Mouse (Mus musculus) CH12.LX (cell line): ENCODE measurements around the gene Txndc2. TPM values are rescaled to one million over a fixed set of nuclear protein-coding genes. Genes with fewer than 3 reads are reported as not detected.

Source experiments
- DNase-seq: peaks from one replicate; pipeline ENCODE4 v3.0.0-alpha.2; 2013; ENCODE audit errors: extremely low read depth
- H3K27ac ChIP-seq: 2 replicates; pipeline ENCODE4 v1.5.1; 2012; ENCODE audit warnings: low read depth, mild to moderate bottlenecking, control low read depth, moderate library complexity; ENCODE audit not compliant: insufficient read depth
- H3K27me3 ChIP-seq: replicated peaks from 2 replicates; pipeline ENCODE3; 2012; ENCODE audit warnings: inconsistent platforms
- H3K36me3 ChIP-seq, 2 experiments: replicated peaks in 1 of 2; 2 replicates each; pipeline versions ENCODE3 to v1.6.1; 2012; ENCODE audit warnings: inconsistent platforms in 1 of 2, low read length in 1 of 2, mild to moderate bottlenecking in 1 of 2, mixed read lengths in 1 of 2, moderate library complexity in 1 of 2; ENCODE audit not compliant: control insufficient read depth in 1 of 2, insufficient read depth in 1 of 2
- H3K4me1 ChIP-seq, 2 experiments: 2 replicates each; pipeline ENCODE4 v1.6.1; 2012; ENCODE audit warnings: inconsistent platforms in 1 of 2, moderate library complexity in 1 of 2; ENCODE audit not compliant: insufficient read depth in 2 of 2, control insufficient read depth in 1 of 2
- H3K4me2 ChIP-seq: 2 replicates; pipeline ENCODE4 v1.6.1; 2012; ENCODE audit warnings: low read depth, mild to moderate bottlenecking, control low read depth; ENCODE audit not compliant: poor library complexity, insufficient read depth, severe bottlenecking
- H3K4me3 ChIP-seq, 3 experiments: fragments of 150-350 bp in 1 of 3; sonication (generic) in 1 of 3; replicated peaks in 1 of 3; 2 replicates each; pipeline versions ENCODE3 to v1.5.1; 2011 to 2012; ENCODE audit warnings: low read depth in 2 of 3, low read length in 2 of 3, mild to moderate bottlenecking in 2 of 3, moderate library complexity in 2 of 3, control low read depth in 1 of 3, improper control_type of control experiment in 1 of 3, inconsistent platforms in 1 of 3, mixed read lengths in 1 of 3; ENCODE audit not compliant: poor library complexity in 1 of 3
- H3K79me2 ChIP-seq: replicated peaks from 2 replicates; pipeline ENCODE4 v1.6.1; 2012; ENCODE audit warnings: mild to moderate bottlenecking, moderate library complexity; ENCODE audit not compliant: control insufficient read depth, poor library complexity, insufficient read depth, severe bottlenecking; ENCODE audit errors: extremely low read depth
- H3K9ac ChIP-seq: 2 replicates; pipeline ENCODE4 v1.6.1; 2012; ENCODE audit warnings: low read depth, mild to moderate bottlenecking, control low read depth, moderate library complexity; ENCODE audit not compliant: insufficient read depth
- H3K9me3 ChIP-seq: replicated peaks from 2 replicates; pipeline ENCODE3; 2012; ENCODE audit warnings: low read length, inconsistent platforms, mixed read lengths
- BHLHE40 ChIP-seq: IDR thresholded peaks from 2 replicates; pipeline ENCODE4 v1.6.1; 2011; ENCODE audit warnings: mild to moderate bottlenecking, low read depth, low read length, improper control_type of control experiment
- CHD1 ChIP-seq: IDR thresholded peaks from 2 replicates; pipeline ENCODE4 v1.6.1; 2012; ENCODE audit warnings: low read depth, low read length, improper control_type of control experiment, inconsistent platforms
- CTCF ChIP-seq, 2 experiments: IDR thresholded peaks in 1 of 2; conservative IDR thresholded peaks in 1 of 2; 2 replicates each; pipeline ENCODE4 v1.5.1; 2011 to 2012; ENCODE audit warnings: low read depth in 2 of 2, low read length in 2 of 2, improper control_type of control experiment in 1 of 2, inconsistent platforms in 1 of 2, mild to moderate bottlenecking in 1 of 2, moderate library complexity in 1 of 2
- E2F4 ChIP-seq: IDR thresholded peaks from 2 replicates; pipeline ENCODE4 v1.6.1; 2011; ENCODE audit warnings: low read depth, low read length, improper control_type of control experiment; ENCODE audit not compliant: insufficient replicate concordance
- EP300 ChIP-seq: IDR thresholded peaks from 2 replicates; pipeline ENCODE4 v1.6.1; 2011; ENCODE audit warnings: low read length, improper control_type of control experiment
- ETS1 ChIP-seq: conservative IDR thresholded peaks from 2 replicates; pipeline ENCODE4 v1.6.1; 2012; ENCODE audit warnings: low read depth, mild to moderate bottlenecking, inconsistent platforms, low read length, improper control_type of control experiment, moderate library complexity
- GABPA ChIP-seq: IDR thresholded peaks from 2 replicates; pipeline ENCODE4 v1.6.1; 2012; ENCODE audit warnings: low read depth, low read length, improper control_type of control experiment, inconsistent platforms; ENCODE audit not compliant: insufficient replicate concordance
- HCFC1 ChIP-seq: IDR thresholded peaks from 2 replicates; pipeline ENCODE4 v1.6.1; 2012; ENCODE audit warnings: low read depth, mild to moderate bottlenecking, inconsistent platforms, low read length, improper control_type of control experiment
- IRF4 ChIP-seq: IDR thresholded peaks from 2 replicates; pipeline ENCODE4 v1.6.1; 2014; ENCODE audit warnings: low read depth, mild to moderate bottlenecking, inconsistent platforms, low read length, improper control_type of control experiment
- JUN ChIP-seq: IDR thresholded peaks from 2 replicates; pipeline ENCODE4 v1.6.1; 2011; ENCODE audit warnings: low read depth, mild to moderate bottlenecking, low read length, improper control_type of control experiment, moderate library complexity; ENCODE audit not compliant: insufficient read depth
- JUND ChIP-seq: conservative IDR thresholded peaks from 2 replicates; pipeline ENCODE4 v1.6.1; 2011; ENCODE audit warnings: low read depth, low read length, improper control_type of control experiment
- KAT2A ChIP-seq: IDR thresholded peaks from 2 replicates; pipeline ENCODE4 v1.6.1; 2012; ENCODE audit warnings: low read length, improper control_type of control experiment, inconsistent platforms; ENCODE audit not compliant: insufficient replicate concordance
- MAFK ChIP-seq: IDR thresholded peaks from 2 replicates; pipeline ENCODE4 v1.6.1; 2011; ENCODE audit warnings: low read length, improper control_type of control experiment; ENCODE audit not compliant: insufficient replicate concordance
- MAZ ChIP-seq: IDR thresholded peaks from 2 replicates; pipeline ENCODE4 v1.6.1; 2012; ENCODE audit warnings: low read depth, mild to moderate bottlenecking, inconsistent platforms, low read length, improper control_type of control experiment, moderate library complexity
- MEF2A ChIP-seq: IDR thresholded peaks from 2 replicates; pipeline ENCODE4 v1.6.1; 2014; ENCODE audit warnings: low read depth, mild to moderate bottlenecking, inconsistent platforms, low read length, improper control_type of control experiment, borderline replicate concordance
- MYC ChIP-seq: IDR thresholded peaks from 2 replicates; pipeline ENCODE4 v1.6.1; 2011; ENCODE audit warnings: low read depth, mild to moderate bottlenecking, improper control_type of control experiment, low read length
- NELFE ChIP-seq: IDR thresholded peaks from 2 replicates; pipeline ENCODE4 v1.6.1; 2011; ENCODE audit warnings: low read depth, low read length, improper control_type of control experiment
- NRF1 ChIP-seq: IDR thresholded peaks from 2 replicates; pipeline ENCODE4 v1.6.1; 2014; ENCODE audit warnings: low read depth, mild to moderate bottlenecking, inconsistent platforms, low read length, improper control_type of control experiment, moderate library complexity
- RAD21 ChIP-seq: IDR thresholded peaks from 2 replicates; pipeline ENCODE4 v1.6.1; 2011; ENCODE audit warnings: low read depth, mild to moderate bottlenecking, low read length, improper control_type of control experiment, moderate library complexity
- RCOR1 ChIP-seq: conservative IDR thresholded peaks from 2 replicates; pipeline ENCODE4 v1.6.1; 2012; ENCODE audit warnings: low read depth, mild to moderate bottlenecking, inconsistent platforms, low read length, improper control_type of control experiment
- SIN3A ChIP-seq: IDR thresholded peaks from 2 replicates; pipeline ENCODE4 v1.6.1; 2012; ENCODE audit warnings: low read length, improper control_type of control experiment, inconsistent platforms
- SMC3 ChIP-seq: IDR thresholded peaks from 2 replicates; pipeline ENCODE4 v1.6.1; 2011; ENCODE audit warnings: low read depth, low read length, improper control_type of control experiment
- TBP ChIP-seq: conservative IDR thresholded peaks from 2 replicates; pipeline ENCODE4 v1.6.1; 2011; ENCODE audit warnings: low read depth, low read length, improper control_type of control experiment
- USF1 ChIP-seq: IDR thresholded peaks from 2 replicates; pipeline ENCODE4 v1.6.1; 2014; ENCODE audit warnings: low read depth, mild to moderate bottlenecking, inconsistent platforms, low read length, improper control_type of control experiment
- USF2 ChIP-seq: conservative IDR thresholded peaks from 2 replicates; pipeline ENCODE4 v1.6.1; 2011; ENCODE audit warnings: low read depth, low read length, improper control_type of control experiment
- ZKSCAN1 ChIP-seq: IDR thresholded peaks from 2 replicates; pipeline ENCODE4 v1.6.1; 2012; ENCODE audit warnings: low read depth, inconsistent platforms, low read length, improper control_type of control experiment, borderline replicate concordance
- ZMIZ1 ChIP-seq: IDR thresholded peaks from 2 replicates; pipeline ENCODE4 v1.6.1; 2012; ENCODE audit warnings: low read depth, mild to moderate bottlenecking, inconsistent platforms, low read length, improper control_type of control experiment
- dilution Hi-C: fragments of 300-500 bp; cut with MboI; formaldehyde crosslinking; loops from 2 replicates; pipeline ENCODE4 v1.14.3; 2020; ENCODE audit warnings: low sequenced_read_pairs; ENCODE audit not compliant: extremely low pct_unique_long_range_greater_than_20kb, extremely low pct_ligation_motif_present
- in situ Hi-C: fragments of 300-500 bp; cut with MboI; formaldehyde crosslinking; loops from 3 replicates; pipeline ENCODE4 v1.14.3; 2019; ENCODE audit warnings: low sequenced_read_pairs, low pct_ligation_motif_present, low pct_unique_long_range_greater_than_20kb, mixed read lengths
- polyA plus RNA-seq: library from polyadenylated mRNA; unstranded; fragments of >175 nt; gene quantifications from 2 replicates; pipeline ENCODE4 v1.2.1, GENCODE M21; 2012; ENCODE audit warnings: low read depth; ENCODE audit not compliant: insufficient read length
- total RNA-seq, 2 experiments: library from RNA; depleted of rRNA; stranded (reverse); fragments of 300-350 nt in 1 of 2; fragments of >200 nt in 1 of 2; gene quantifications; 2 replicates each; pipeline ENCODE4 v1.2.3; 2012 to 2014

Gene Txndc2
- not detected in 2 replicates for total RNA-seq (2012; rRNA removed)
- total RNA-seq (2014; rRNA removed): not detected in 2 replicates
- not detected in 2 replicates for polyA plus RNA-seq

DNA sequence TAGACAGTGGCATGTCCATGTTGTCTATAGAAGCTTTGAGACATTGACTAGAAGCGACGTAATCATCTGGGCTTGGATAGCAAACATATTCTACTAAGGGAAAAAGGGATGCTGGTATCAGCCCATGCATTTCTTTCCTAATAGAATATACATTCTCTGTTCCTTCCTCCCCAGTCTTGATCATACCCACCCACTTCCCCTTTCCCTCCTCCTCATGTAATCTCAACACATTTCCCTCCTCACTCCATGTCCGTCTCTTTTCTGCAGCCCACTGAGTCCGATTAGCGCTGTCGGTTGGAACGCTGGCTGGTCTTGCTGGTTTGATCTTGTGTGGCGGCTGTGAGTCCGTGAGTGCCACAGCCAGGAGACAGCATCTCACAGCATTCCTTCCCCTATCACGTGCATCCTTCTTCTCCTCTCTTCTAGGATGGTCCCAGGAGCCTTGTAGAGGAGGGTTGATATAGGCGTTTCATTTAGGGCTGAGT, at the start of gene Txndc2:
TSS of gene Txndc2 (minus strand) at position 435 of the 485 bp plus-strand sequence.
- Histone ChIP-seq H3K36me3 (no peaks in the 10 kb centered on the region), H3K4me1 (peaks cover 0 to 7% of the 10 kb centered on the region in 2 experiments; a peak in 2 of 4 replicates), H3K4me3 (no peak within 1 kb of the TSS), H3K4me2 (no peak within 1 kb of the TSS), H3K27me3 (no peaks in the 10 kb centered on the region), H3K27ac (no peak within 1 kb of the TSS), H3K9ac (no peak within 1 kb of the TSS), H3K9me3 (no peaks in the 10 kb centered on the region), H3K79me2 (no peaks in the 10 kb centered on the region)
- in situ Hi-C loops (no loop called here), dilution Hi-C loops (no loop called here)
- TF ChIP-seq HCFC1 (no peak), RAD21 (no peak), MEF2A (no peak), MAFK (no peak), EP300 (no peak), RCOR1 (no peak), SMC3 (no peak), JUND (no peak), SIN3A (no peak), CTCF (conservative IDR thresholded peaks at IDR 0.05 in 1 of 2, IDR thresholded peaks at IDR 0.05 in 1 of 2; ENCODE audit: low read depth in 2 of 2, low read length in 2 of 2) (no peak), IRF4 (no peak), E2F4 (no peak), CHD1 (no peak), ZKSCAN1 (no peak), BHLHE40 (no peak), ZMIZ1 (no peak), JUN (no peak), ETS1 (no peak)
- no peak for DNase-seq

GRCm38 (mm10) chr17:65683731-65684130, 41.8 kb upstream of the Txndc2 start:
- no peak for DNase-seq
- H3K79me2 ChIP-seq: no peaks in the 10 kb centered on the region
- no peaks in the 10 kb centered on the region for H3K9me3 ChIP-seq
- H3K4me3 ChIP-seq: no peak overlapping the region
- dilution Hi-C loops: no loop called here
- H3K4me1 ChIP-seq: peaks cover 2 to 7% of the 10 kb centered on the region in 2 experiments; a peak in 1 of 4 replicates
- no peak overlapping the region for H3K9ac ChIP-seq
- no peaks in the 10 kb centered on the region for H3K27me3 ChIP-seq
- H3K27ac ChIP-seq: no peak overlapping the region
- TF ChIP-seq MYC: no peak
- no peak for TF ChIP-seq MAZ
- TF ChIP-seq E2F4: no peak
- TF ChIP-seq NRF1: no peak
- no peak for TF ChIP-seq CTCF (conservative IDR thresholded peaks at IDR 0.05 in 1 of 2, IDR thresholded peaks at IDR 0.05 in 1 of 2; ENCODE audit: low read depth in 2 of 2, low read length in 2 of 2)
- no peak for TF ChIP-seq USF2
- no peak for TF ChIP-seq ZKSCAN1
- no peak for TF ChIP-seq ETS1
- no peak for TF ChIP-seq KAT2A
- no peak for TF ChIP-seq TBP
- TF ChIP-seq NELFE: no peak
- TF ChIP-seq GABPA: no peak
- TF ChIP-seq JUN: no peak
- TF ChIP-seq JUND: no peak
- no peak for TF ChIP-seq USF1
- no peak overlapping the region for H3K4me2 ChIP-seq
- in situ Hi-C loops: no loop called here
- H3K36me3 ChIP-seq: no peaks in the 10 kb centered on the region
